Mouse (Mus musculus) lung, postnatal 0 days (tissue): ENCODE measurements around the gene Scn9a. TPM values are rescaled to one million over a fixed set of nuclear protein-coding genes. Genes with fewer than 3 reads are reported as not detected.

Experiments used
- ATAC-seq: fragments of 200-750 bp; cut with Nextera tagmentation; 2 replicates; pipeline ENCODE4 v1.8.0; 2017; ENCODE audit warnings: moderate library complexity
- DNase-seq: peaks from one replicate; pipeline ENCODE4 v3.0.0-alpha.2; 2016; ENCODE audit warnings: low spot score
- H3K27ac ChIP-seq: fragments of 300-500 bp; sonication (generic); 2 replicates; pipeline ENCODE4 v1.5.1; 2014; ENCODE audit warnings: antibody characterized with exemption, mild to moderate bottlenecking, low read length, mixed read lengths
- H3K27me3 ChIP-seq: fragments of 300-500 bp; sonication (generic); replicated peaks from 2 replicates; pipeline ENCODE4 v1.6.1; 2014; ENCODE audit warnings: low read length, mixed read lengths; ENCODE audit not compliant: insufficient read depth
- H3K36me3 ChIP-seq: fragments of 300-500 bp; sonication (generic); 2 replicates; pipeline ENCODE4 v1.6.1; 2014; ENCODE audit warnings: low read length, mixed read lengths; ENCODE audit not compliant: insufficient read depth
- H3K4me1 ChIP-seq: fragments of 300-500 bp; sonication (generic); 2 replicates; pipeline ENCODE4 v1.6.1; 2014; ENCODE audit warnings: antibody characterized with exemption, low read depth, low read length, mixed read lengths; ENCODE audit not compliant: insufficient read depth
- H3K4me2 ChIP-seq: fragments of 300-500 bp; sonication (generic); replicated peaks from 2 replicates; pipeline ENCODE4 v1.6.1; 2014; ENCODE audit warnings: low read depth, mild to moderate bottlenecking, low read length, moderate library complexity, mixed read lengths
- H3K4me3 ChIP-seq: fragments of 300-500 bp; sonication (generic); 2 replicates; pipeline ENCODE4 v1.5.1; 2014; ENCODE audit warnings: low read depth, low read length
- H3K9ac ChIP-seq: fragments of 300-500 bp; sonication (generic); replicated peaks from 2 replicates; pipeline ENCODE4 v1.6.1; 2014; ENCODE audit warnings: low read depth, mild to moderate bottlenecking
- H3K9me3 ChIP-seq: fragments of 300-500 bp; sonication (generic); 2 replicates; pipeline ENCODE4 v1.6.1; 2016; ENCODE audit warnings: low read length, mixed read lengths
- CTCF ChIP-seq: IDR thresholded peaks from 2 replicates; pipeline ENCODE4 v1.5.1; 2016; ENCODE audit warnings: antibody characterized with exemption, mild to moderate bottlenecking
- EP300 ChIP-seq: IDR thresholded peaks from 2 replicates; pipeline ENCODE4 v1.6.1; 2016; ENCODE audit warnings: antibody characterized with exemption, mild to moderate bottlenecking, control low read depth
- WGBS: fragments of 180-500 bp; shearing (Covaris S2); extraction: QIAGEN DNeasy Blood & Tissue Kit; methylation state at CpG from one replicate; pipeline ENCODE4 v1.1.7; 2014; 5-methylcytosine and 5-hydroxymethylcytosine counted together
- polyA plus RNA-seq: library from polyadenylated mRNA; unstranded; fragments of >200 nt; fragmentation: Nextera tagmentation; extraction: Ambion mirVana; gene quantifications from 2 replicates; pipeline ENCODE4 v1.2.1, GENCODE M21; 2015

Scn9a gene
- polyA plus RNA-seq, 1 experiment from 2014 or later, result 0.06 TPM

GRCm38 (mm10) chr2:66519966-66520365, 114.8 kb downstream of the Scn9a start:
- DNase-seq (no peak), ATAC-seq (no peak)
- no peak overlapping the region for H3K4me3 ChIP-seq
- H3K9ac ChIP-seq, result no peak overlapping the region
- TF ChIP-seq CTCF (no peak), EP300 (no peak)
- no peaks in the 10 kb centered on the region for H3K9me3 ChIP-seq
- no peak overlapping the region for H3K4me2 ChIP-seq
- no peak overlapping the region for H3K27ac ChIP-seq
- H3K36me3 ChIP-seq, result no peaks in the 10 kb centered on the region
- no peaks in the 10 kb centered on the region for H3K27me3 ChIP-seq
- WGBS, result 57% methylated on average over 3 of the region's 3 CpGs
- H3K4me1 ChIP-seq, result no peaks in the 10 kb centered on the region

GRCm38 (mm10) chr2:66511424-66511823, 123.3 kb downstream of the Scn9a start:
- no peak overlapping the region for H3K4me2 ChIP-seq
- no peaks in the 10 kb centered on the region for H3K27me3 ChIP-seq
- H3K4me3 ChIP-seq, result no peak overlapping the region
- H3K9ac ChIP-seq, result no peak overlapping the region
- TF ChIP-seq EP300 (no peak), CTCF (no peak)
- H3K4me1 ChIP-seq, result no peaks in the 10 kb centered on the region
- H3K27ac ChIP-seq, result no peak overlapping the region
- no peak for ATAC-seq
- no peaks in the 10 kb centered on the region for H3K36me3 ChIP-seq
- no peak for DNase-seq
- no peaks in the 10 kb centered on the region for H3K9me3 ChIP-seq
- 59% methylated on average over 2 of the region's 2 CpGs for WGBS

- DNase-seq (no peak), ATAC-seq (no peak)
- Histone ChIP-seq H3K4me1 (no peaks in the 10 kb centered on the region), H3K27ac (no peak overlapping the region), H3K4me2 (no peak overlapping the region), H3K4me3 (no peak overlapping the region), H3K27me3 (no peaks in the 10 kb centered on the region), H3K9ac (no peak overlapping the region), H3K36me3 (no peaks in the 10 kb centered on the region), H3K9me3 (no peaks in the 10 kb centered on the region)
- TF ChIP-seq EP300 (no peak), CTCF (no peak)
- 70% methylated on average over 3 of the region's 3 CpGs for WGBS
These were observed 126.7 kb downstream of the Scn9a start for GRCm38 (mm10) chr2:66508032-66508431.

DNA sequence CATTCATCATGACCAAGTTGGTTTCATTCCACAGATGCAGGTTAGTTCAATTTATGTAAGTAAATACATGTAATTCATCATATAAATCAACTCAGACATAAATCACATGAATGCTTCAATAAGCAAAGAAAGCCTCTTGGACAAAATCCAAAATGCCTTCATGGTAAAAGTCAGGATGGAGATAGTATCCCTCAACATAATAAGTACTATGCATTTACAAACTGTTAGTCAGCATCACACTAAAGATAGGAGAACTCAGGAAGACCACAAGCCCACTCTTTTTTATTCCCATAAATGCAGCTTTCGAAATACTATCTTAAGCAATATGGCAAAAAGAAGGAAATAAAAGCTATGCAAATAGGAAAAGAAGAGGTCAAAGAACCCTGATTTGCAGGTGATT, 127.1 kb downstream of the Scn9a start:
- ATAC-seq (no peak), DNase-seq (no peak)
- Histone ChIP-seq H3K27ac (no peak overlapping the region), H3K4me1 (no peaks in the 10 kb centered on the region), H3K4me2 (no peak overlapping the region), H3K9me3 (no peaks in the 10 kb centered on the region), H3K4me3 (no peak overlapping the region), H3K27me3 (no peaks in the 10 kb centered on the region), H3K9ac (no peak overlapping the region), H3K36me3 (no peaks in the 10 kb centered on the region)
- WGBS, result 79% methylated on average over 1 of the region's 1 CpGs
- TF ChIP-seq EP300 (no peak), CTCF (no peak)

DNA sequence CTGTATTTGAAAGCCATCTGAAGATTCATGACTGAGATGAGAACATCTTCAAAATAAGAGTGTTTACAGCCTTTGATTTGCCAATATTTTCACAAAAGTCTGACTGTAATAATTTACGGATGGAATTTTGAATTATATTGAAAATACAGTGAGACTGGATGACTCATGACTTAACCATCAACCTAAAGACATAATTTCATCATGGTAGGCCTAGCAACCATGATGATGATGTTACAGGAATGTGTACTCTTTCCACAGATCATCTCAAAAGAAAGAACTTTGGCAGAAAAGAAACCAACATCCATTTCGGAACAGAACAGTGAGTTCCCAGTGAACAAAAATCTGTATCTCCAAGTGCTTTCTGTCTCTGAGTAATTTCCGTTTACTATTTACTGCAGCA, 132.6 kb downstream of the Scn9a start:
- ATAC-seq, result no peak
- Histone ChIP-seq H3K4me1 (no peaks in the 10 kb centered on the region), H3K4me2 (no peak overlapping the region), H3K9ac (no peak overlapping the region), H3K4me3 (no peak overlapping the region), H3K27ac (no peak overlapping the region), H3K27me3 (no peaks in the 10 kb centered on the region), H3K36me3 (no peaks in the 10 kb centered on the region), H3K9me3 (no peaks in the 10 kb centered on the region)
- no peak for DNase-seq
- no peak for TF ChIP-seq CTCF
- no peak for TF ChIP-seq EP300
- 78% methylated on average over 3 of the region's 3 CpGs for WGBS

DNA sequence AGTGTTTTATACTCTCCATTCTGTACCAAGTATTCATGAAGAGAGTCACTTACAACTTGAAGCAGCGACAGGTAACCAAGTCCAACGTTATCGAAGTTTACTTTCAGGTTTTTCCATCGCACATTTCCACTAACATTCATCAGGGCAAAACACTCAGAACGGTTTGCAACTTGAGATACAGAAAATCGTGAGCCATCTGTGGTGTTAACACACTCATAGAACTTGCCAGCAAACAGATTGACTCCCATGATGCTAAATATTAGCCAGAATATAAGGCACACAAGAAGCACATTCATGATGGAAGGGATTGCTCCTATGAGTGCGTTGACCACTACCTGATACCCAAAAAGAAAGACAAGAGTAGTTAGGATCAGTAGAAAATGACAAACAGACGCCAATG, 140.2 kb downstream of the Scn9a start:
- H3K27me3 ChIP-seq, result no peaks in the 10 kb centered on the region
- no peaks in the 10 kb centered on the region for H3K4me1 ChIP-seq
- H3K27ac ChIP-seq, result no peak overlapping the region
- WGBS, result 74% methylated on average over 8 of the region's 8 CpGs
- no peak overlapping the region for H3K9ac ChIP-seq
- DNase-seq, result no peak
- H3K4me3 ChIP-seq, result no peak overlapping the region
- H3K36me3 ChIP-seq, result no peaks in the 10 kb centered on the region
- no peak for ATAC-seq
- TF ChIP-seq EP300 (no peak), CTCF (no peak)
- no peak overlapping the region for H3K4me2 ChIP-seq
- no peaks in the 10 kb centered on the region for H3K9me3 ChIP-seq

DNA sequence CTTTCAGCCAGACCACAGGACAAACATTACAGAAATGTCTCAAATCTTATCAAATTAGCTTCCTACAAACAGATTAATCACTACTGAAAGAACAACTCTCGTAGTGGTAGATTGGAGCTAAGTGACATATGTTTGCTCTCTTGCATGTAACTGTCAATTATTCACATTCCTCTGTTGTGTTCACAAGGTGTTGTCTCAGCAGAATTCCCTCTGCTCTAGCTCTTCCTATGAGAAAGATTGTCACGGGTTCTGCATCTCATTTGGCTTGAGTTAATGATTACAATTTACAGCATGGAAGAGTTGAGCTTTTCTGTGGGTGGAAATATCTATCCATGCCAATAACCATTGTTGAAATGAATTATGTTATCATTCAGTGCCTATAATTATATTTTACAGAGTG, 156.4 kb downstream of the Scn9a start:
- ATAC-seq, result no peak

More for the DNA sequence above, 156.4 kb downstream of the Scn9a start:
- H3K9me3 ChIP-seq, result no peaks in the 10 kb centered on the region
- H3K27ac ChIP-seq, result no peak overlapping the region
- no peak overlapping the region for H3K9ac ChIP-seq
- no peak overlapping the region for H3K4me3 ChIP-seq
- no peaks in the 10 kb centered on the region for H3K27me3 ChIP-seq
- DNase-seq, result no peak
- H3K4me2 ChIP-seq, result no peak overlapping the region
- WGBS, result 34% methylated on average over 2 of the region's 2 CpGs
- H3K4me1 ChIP-seq, result no peaks in the 10 kb centered on the region
- no peaks in the 10 kb centered on the region for H3K36me3 ChIP-seq
- TF ChIP-seq EP300 (no peak), CTCF (no peak)
